Mouse (Mus musculus): ENCODE measurements at regions not wholly inside any gene's neighbourhood (a gene's known extent, or its start where the extent isn't known, plus 50 kb on each side); places are given as distances from the start of the nearest gene placed in this dataset.
A peak's percentile ranks its signal among the peaks of the same experiment; 100 is the strongest.

- no peaks in the 10 kb centered on the region for H3K27me3 ChIP-seq (ENCODE audit: control insufficient read depth, insufficient read depth, low read length, poor library complexity, severe bottlenecking)
- no peak overlapping the region for H3K9ac ChIP-seq (ENCODE audit: low read depth, poor library complexity, severe bottlenecking)
- H3K9me3 ChIP-seq (replicated peaks; ENCODE audit: control insufficient read depth, insufficient read depth, low read length, poor library complexity, severe bottlenecking), result no peaks in the 10 kb centered on the region
- no peaks in the 10 kb centered on the region for H3K36me3 ChIP-seq (ENCODE audit: control insufficient read depth, insufficient read depth, low read length, poor library complexity, severe bottlenecking)
- H3K4me1 ChIP-seq (ENCODE audit: control insufficient read depth, insufficient read depth, low read length), result no peaks in the 10 kb centered on the region
- H3K4me3 ChIP-seq (ENCODE audit: low read depth, low read length), result no peak overlapping the region
- no peak for TF ChIP-seq POLR2A (IDR thresholded peaks at IDR 0.05; ENCODE audit: insufficient read depth, low read length)
- TF ChIP-seq CTCF (IDR thresholded peaks at IDR 0.05; ENCODE audit: low read depth, low read length), result peak; percentile 4
- no peak for TF ChIP-seq EP300 (IDR thresholded peaks at IDR 0.05; ENCODE audit: insufficient read depth, low read depth, low read length)
- H3K27ac ChIP-seq (ENCODE audit: insufficient read depth, low read length), result no peak overlapping the region
Measured at GRCm38 (mm10) chr10:91236844-91237243, 55.7 kb upstream of the Tmpo start.

- no peak for TF ChIP-seq CTCF (IDR thresholded peaks at IDR 0.05; ENCODE audit: low read depth, low read length)
- TF ChIP-seq POLR2A (IDR thresholded peaks at IDR 0.05; ENCODE audit: insufficient read depth, low read length), result no peak
- no peak for TF ChIP-seq EP300 (IDR thresholded peaks at IDR 0.05; ENCODE audit: insufficient read depth, low read depth, low read length)
- Histone ChIP-seq H3K4me1 (ENCODE audit: control insufficient read depth, insufficient read depth, low read length) (no peaks in the 10 kb centered on the region), H3K9me3 (replicated peaks; ENCODE audit: control insufficient read depth, insufficient read depth, low read length, poor library complexity, severe bottlenecking) (no peaks in the 10 kb centered on the region), H3K4me3 (ENCODE audit: low read depth, low read length) (no peak overlapping the region), H3K9ac (ENCODE audit: low read depth, poor library complexity, severe bottlenecking) (no peak overlapping the region), H3K36me3 (ENCODE audit: control insufficient read depth, insufficient read depth, low read length, poor library complexity, severe bottlenecking) (no peaks in the 10 kb centered on the region), H3K27ac (ENCODE audit: insufficient read depth, low read length) (no peak overlapping the region), H3K27me3 (ENCODE audit: control insufficient read depth, insufficient read depth, low read length, poor library complexity, severe bottlenecking) (no peaks in the 10 kb centered on the region)
Measured at GRCm38 (mm10) chr10:91234709-91235108, 53.6 kb upstream of the Tmpo start.

Measured in ES-Bruce4 (cell line).